ENCODE assay signal across 28 mouse cellular contexts in genomic region chr8:125045760-125046159, GRCm38 (mm10). TPM values are rescaled to one million over a fixed set of nuclear protein-coding genes. Genes with fewer than 3 reads are reported as not detected.
DNase-seq lines count a peak whose midpoint lies in the region; ATAC-seq and TF ChIP-seq lines count a peak whose summit lies in the region.
"Had no signal": no experiment of that assay in that cellular context is flagged by ENCODE, and none has a peak within 500 bp of the region (broad histone marks: within the 10 kb centered on the region; RNA-seq: fewer than 3 reads in every experiment).

No protein-coding gene starts in this region.

- no peak overlapping the region for H3K9ac ChIP-seq in midbrain, postnatal 0 days (replicated peaks; ENCODE audit: low read length, poor library complexity, severe bottlenecking)
- no peak overlapping the region for H3K9ac ChIP-seq in midbrain, embryonic 14.5 days (replicated peaks; ENCODE audit: low read length)
- H3K9ac ChIP-seq in stomach, postnatal 0 days (ENCODE audit: low read length), result no peak overlapping the region
- H3K9ac ChIP-seq: embryonic facial prominence, embryonic 12.5 days; embryonic facial prominence, embryonic 15.5 days; forebrain, postnatal 0 days; heart, embryonic 15.5 days; hindbrain, embryonic 13.5 days; intestine, embryonic 15.5 days had no signal

- no peak overlapping the region for H3K27ac ChIP-seq in layer of hippocampus, adult 2 months
- no peak overlapping the region for H3K27ac ChIP-seq in midbrain, postnatal 0 days (ENCODE audit: low read depth, low read length)
- no peak overlapping the region for H3K27ac ChIP-seq in midbrain, embryonic 14.5 days (replicated peaks; ENCODE audit: low read depth, low read length)
- H3K27ac ChIP-seq in stomach, postnatal 0 days (replicated peaks), result no peak overlapping the region
- H3K27ac ChIP-seq: embryonic facial prominence, embryonic 12.5 days; embryonic facial prominence, embryonic 15.5 days; heart, embryonic 15.5 days; hindbrain, embryonic 10.5 days; hindbrain, embryonic 13.5 days; intestine, embryonic 15.5 days had no signal

- ATAC-seq in midbrain, postnatal 0 days (ENCODE audit: low FRiP score), result no peak
- ATAC-seq in midbrain, embryonic 14.5 days (ENCODE audit: low FRiP score, low TSS enrichment), result no peak
- no peak for ATAC-seq in stomach, postnatal 0 days (ENCODE audit: low FRiP score, low TSS enrichment)
- ATAC-seq: activated CD4-positive, CD25-positive, alpha-beta regulatory T cell, adult 4 months; forebrain, embryonic 14.5 days; forebrain, postnatal 0 days; hindbrain, embryonic 16.5 days; intestine, embryonic 15.5 days had no signal

- TF ChIP-seq EP300 in stomach, postnatal 0 days (optimal IDR thresholded peaks at IDR 0.05), result no peak

- peak; percentile 53 for TF ChIP-seq CTCF in layer of hippocampus, adult 2 months (conservative IDR thresholded peaks at IDR 0.05)
- peak; percentile 12; the same call in 1 of the 2 replicates for TF ChIP-seq CTCF in midbrain, postnatal 0 days (IDR thresholded peaks at IDR 0.05)
- TF ChIP-seq CTCF in stomach, postnatal 0 days (IDR thresholded peaks at IDR 0.05; ENCODE audit: low read depth), result peak; percentile 21

- H3K9me3 ChIP-seq in midbrain, postnatal 0 days (ENCODE audit: low read length), result no peaks in the 10 kb centered on the region
- no peaks in the 10 kb centered on the region for H3K9me3 ChIP-seq in midbrain, embryonic 14.5 days (ENCODE audit: control insufficient read depth, low read length)
- no peaks in the 10 kb centered on the region for H3K9me3 ChIP-seq in stomach, postnatal 0 days (ENCODE audit: control insufficient read depth, low read length)
- H3K9me3 ChIP-seq: embryonic facial prominence, embryonic 12.5 days; embryonic facial prominence, embryonic 15.5 days; heart, embryonic 15.5 days; hindbrain, embryonic 10.5 days; hindbrain, embryonic 13.5 days; intestine, embryonic 15.5 days had no signal

- DNase-seq in embryo, embryonic 10.5 days (ENCODE audit: low spot score), result peak; percentile 23
- DNase-seq in embryo, embryonic 10 days (ENCODE audit: low spot score), result no peak
- no peak for DNase-seq in layer of hippocampus, adult 2 months (ENCODE audit: low spot score in 2 of 2)
- no peak for DNase-seq in layer of hippocampus, adult 18-20 months (ENCODE audit: low spot score in 2 of 2)
- DNase-seq in midbrain, postnatal 0 days (ENCODE audit: low spot score), result no peak
- DNase-seq in midbrain, embryonic 14.5 days, result no peak
- no peak for DNase-seq in stomach, postnatal 0 days (ENCODE audit: low spot score)
- DNase-seq in cerebellum, adult 9-10 months, result no peak
- DNase-seq: adrenal gland, postnatal 10 days; adrenal gland, postnatal 36 days; B cell, adult 2 months; cerebellum, adult 18-20 months; cerebellum, adult 9-11 months; cerebellum, postnatal 36 days; forebrain, postnatal 0 days; gastrocnemius, postnatal 25 days; heart, postnatal 10 days; heart, postnatal 36 days had no signal

- H3K4me3 ChIP-seq in layer of hippocampus, adult 2 months, result no peak overlapping the region
- H3K4me3 ChIP-seq in midbrain, postnatal 0 days (ENCODE audit: low read depth, low read length), result no peak overlapping the region
- H3K4me3 ChIP-seq in midbrain, embryonic 14.5 days (replicated peaks; ENCODE audit: low read depth, low read length), result no peak overlapping the region
- no peak overlapping the region for H3K4me3 ChIP-seq in stomach, postnatal 0 days (ENCODE audit: low read depth, low read length)
- H3K4me3 ChIP-seq: embryonic facial prominence, embryonic 12.5 days; embryonic facial prominence, embryonic 15.5 days; heart, embryonic 15.5 days; hindbrain, embryonic 10.5 days; hindbrain, embryonic 13.5 days; intestine, embryonic 15.5 days had no signal

- no peaks in the 10 kb centered on the region for H3K4me1 ChIP-seq in midbrain, postnatal 0 days (ENCODE audit: insufficient read depth, low read length)
- H3K4me1 ChIP-seq in midbrain, embryonic 14.5 days (ENCODE audit: control insufficient read depth, insufficient read depth, low read length), result no peaks in the 10 kb centered on the region
- no peaks in the 10 kb centered on the region for H3K4me1 ChIP-seq in stomach, postnatal 0 days (replicated peaks; ENCODE audit: control insufficient read depth, insufficient read depth)
- H3K4me1 ChIP-seq: hindbrain, embryonic 13.5 days; intestine, embryonic 15.5 days had no signal

- 96% methylated on average over 1 of the region's 1 CpGs for WGBS in midbrain, postnatal 0 days
- WGBS in midbrain, embryonic 14.5 days, result 93% methylated on average over 1 of the region's 1 CpGs
- 88% methylated on average over 1 of the region's 1 CpGs for WGBS in stomach, postnatal 0 days

- H3K4me2 ChIP-seq in midbrain, postnatal 0 days (ENCODE audit: low read depth, low read length, poor library complexity, severe bottlenecking), result no peak overlapping the region
- no peak overlapping the region for H3K4me2 ChIP-seq in midbrain, embryonic 14.5 days (ENCODE audit: low read length)
- H3K4me2 ChIP-seq in stomach, postnatal 0 days (replicated peaks; ENCODE audit: low read depth), result no peak overlapping the region
- H3K4me2 ChIP-seq: embryonic facial prominence, embryonic 12.5 days; embryonic facial prominence, embryonic 15.5 days; heart, embryonic 11.5 days; heart, embryonic 15.5 days; hindbrain, embryonic 13.5 days; intestine, embryonic 15.5 days had no signal

- H3K36me3 ChIP-seq in midbrain, postnatal 0 days (ENCODE audit: insufficient read depth, low read length), result no peaks in the 10 kb centered on the region
- H3K36me3 ChIP-seq in midbrain, embryonic 14.5 days (ENCODE audit: control insufficient read depth, insufficient read depth, low read length), result peaks cover 2% of the 10 kb centered on the region; the same call in 1 of the 2 replicates
- no peaks in the 10 kb centered on the region for H3K36me3 ChIP-seq in stomach, postnatal 0 days (ENCODE audit: control insufficient read depth, insufficient read depth, low read length)
- H3K36me3 ChIP-seq: embryonic facial prominence, embryonic 12.5 days; embryonic facial prominence, embryonic 15.5 days; heart, embryonic 15.5 days; intestine, embryonic 15.5 days had no signal

- H3K27me3 ChIP-seq in midbrain, postnatal 0 days (ENCODE audit: insufficient read depth, low read length), result no peaks in the 10 kb centered on the region
- no peaks in the 10 kb centered on the region for H3K27me3 ChIP-seq in midbrain, embryonic 14.5 days (ENCODE audit: control insufficient read depth, insufficient read depth, low read length)
- H3K27me3 ChIP-seq in stomach, postnatal 0 days (ENCODE audit: control insufficient read depth, insufficient read depth, low read length), result no peaks in the 10 kb centered on the region
- H3K27me3 ChIP-seq: embryonic facial prominence, embryonic 12.5 days; embryonic facial prominence, embryonic 15.5 days; heart, embryonic 15.5 days; intestine, embryonic 15.5 days had no signal

RNA-seq across cellular contexts. Expression of gene Disc1, which starts 8.2 kb away (rescaled TPM):
- total RNA-seq in layer of hippocampus, adult 2 months (2021), result 1 to 10 TPM; 5.6 to 6.1 TPM
- total RNA-seq in layer of hippocampus, adult 18-20 months (2021), result 1 to 10 TPM; 4.3 to 4.6 TPM
- 6.1 and 8.7 TPM in 2 replicates for total RNA-seq in midbrain, postnatal 0 days (2014; rRNA removed)
- polyA plus RNA-seq in midbrain, postnatal 0 days (2015; fragmentation: Nextera tagmentation; extraction: Ambion mirVana), result 0.77 and 1.4 TPM in 2 replicates
- 0.78 and 0.98 TPM in 2 replicates for polyA plus RNA-seq in midbrain, embryonic 14.5 days (2014; fragmentation: Nextera tagmentation; extraction: Ambion mirVana)
- 0.39 and 0.53 TPM in 2 replicates for polyA plus RNA-seq in stomach, postnatal 0 days (2015; fragmentation: Nextera tagmentation; extraction: Ambion mirVana)

RNA-seq across cellular contexts. Expression of gene Tsnax, which starts 33.0 kb away (rescaled TPM):
- total RNA-seq in layer of hippocampus, adult 2 months (2021), result 100 to 1,000 TPM; 150 to 154 TPM
- total RNA-seq in layer of hippocampus, adult 18-20 months (2021), result 100 to 1,000 TPM; 160 to 161 TPM
- total RNA-seq in midbrain, postnatal 0 days (2014; rRNA removed), result 118 and 130 TPM in 2 replicates
- 221 and 227 TPM in 2 replicates for polyA plus RNA-seq in midbrain, postnatal 0 days (2015; fragmentation: Nextera tagmentation; extraction: Ambion mirVana)
- 211 and 242 TPM in 2 replicates for polyA plus RNA-seq in midbrain, embryonic 14.5 days (2014; fragmentation: Nextera tagmentation; extraction: Ambion mirVana)
- polyA plus RNA-seq in stomach, postnatal 0 days (2015; fragmentation: Nextera tagmentation; extraction: Ambion mirVana), result 62.5 and 66.2 TPM in 2 replicates
